Mouse (Mus musculus): ENCODE results near the gene Ugt1a5. TPM values are rescaled to one million over a fixed set of nuclear protein-coding genes. Genes with fewer than 3 reads are reported as not detected.
"Not testable (repeated sequence)": the region's sequence is repeated elsewhere in the genome, so short reads cannot be mapped to it uniquely, and the experiment has no call there.

The Ugt1a5 gene
- polyA plus RNA-seq, 1 experiment from 2014 or later = not detected

DNA sequence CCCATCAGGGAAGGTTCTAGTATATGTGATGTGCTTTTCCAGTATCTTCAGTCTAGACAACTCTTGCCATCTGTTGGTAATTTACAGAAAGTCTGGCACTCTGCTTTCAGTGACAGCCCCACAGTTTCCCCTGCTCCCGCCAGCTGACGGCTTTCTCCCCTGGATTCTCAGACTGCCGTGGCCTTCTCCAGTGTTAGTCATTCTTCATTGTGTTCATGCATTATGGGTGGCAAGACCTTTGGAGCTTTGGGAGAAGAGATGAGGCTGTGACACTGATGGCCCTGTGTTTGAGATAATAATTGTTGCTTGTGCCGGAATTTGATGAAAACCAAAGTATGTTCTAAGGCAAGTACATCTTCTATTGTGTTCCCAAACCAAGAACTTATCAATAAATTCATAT, 52.8 kb downstream of the Ugt1a5 start:
- WGBS = 47% methylated on average over 4 of the region's 4 CpGs
- Histone ChIP-seq H3K4me3 (ENCODE audit: low read length) (no peak overlapping the region), H3K4me1 (replicated peaks; ENCODE audit: control insufficient read depth, insufficient read depth, low read length) (no peaks in the 10 kb centered on the region), H3K27ac (ENCODE audit: low read length) (no peak overlapping the region), H3K9me3 (ENCODE audit: control insufficient read depth, low read length) (peaks cover 35% of the 10 kb centered on the region), H3K4me2 (ENCODE audit: low read depth, low read length) (no peak overlapping the region), H3K9ac (ENCODE audit: low read length) (no peak overlapping the region), H3K36me3 (ENCODE audit: control insufficient read depth, insufficient read depth, low read length) (no peaks in the 10 kb centered on the region), H3K27me3 (ENCODE audit: control insufficient read depth, insufficient read depth, low read depth, low read length) (no peaks in the 10 kb centered on the region)
- no peak for ATAC-seq (ENCODE audit: low read depth)

DNA sequence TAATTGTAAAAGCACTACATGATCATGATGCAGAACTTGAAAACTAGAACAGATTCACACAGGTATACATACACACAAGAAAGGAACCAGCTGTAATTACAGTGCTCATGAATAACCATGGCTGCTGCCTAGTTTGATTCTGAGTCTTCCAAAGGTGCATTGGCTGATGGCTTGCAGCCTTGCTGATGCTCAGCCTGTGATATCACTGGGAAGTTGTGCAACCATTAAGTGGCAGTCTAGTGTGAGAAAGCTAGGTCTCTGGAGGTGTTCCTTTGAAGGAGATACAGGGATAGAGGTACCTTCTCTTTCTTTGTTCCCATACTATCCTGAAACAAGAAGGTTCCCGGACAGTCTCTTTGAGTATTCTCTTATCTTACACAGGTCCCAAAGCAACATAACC, 53.2 kb downstream of the Ugt1a5 start:
- Histone ChIP-seq H3K27me3 (ENCODE audit: control insufficient read depth, insufficient read depth, low read depth, low read length) (no peaks in the 10 kb centered on the region), H3K4me1 (replicated peaks; ENCODE audit: control insufficient read depth, insufficient read depth, low read length) (no peaks in the 10 kb centered on the region), H3K9me3 (ENCODE audit: control insufficient read depth, low read length) (peaks cover 31% of the 10 kb centered on the region), H3K9ac (ENCODE audit: low read length) (no peak overlapping the region), H3K36me3 (ENCODE audit: control insufficient read depth, insufficient read depth, low read length) (no peaks in the 10 kb centered on the region), H3K4me3 (ENCODE audit: low read length) (no peak overlapping the region), H3K4me2 (ENCODE audit: low read depth, low read length) (no peak overlapping the region), H3K27ac (ENCODE audit: low read length) (no peak overlapping the region)
- 11% methylated on average over 1 of the region's 1 CpGs for WGBS
- ATAC-seq (ENCODE audit: low read depth) = no peak

DNA sequence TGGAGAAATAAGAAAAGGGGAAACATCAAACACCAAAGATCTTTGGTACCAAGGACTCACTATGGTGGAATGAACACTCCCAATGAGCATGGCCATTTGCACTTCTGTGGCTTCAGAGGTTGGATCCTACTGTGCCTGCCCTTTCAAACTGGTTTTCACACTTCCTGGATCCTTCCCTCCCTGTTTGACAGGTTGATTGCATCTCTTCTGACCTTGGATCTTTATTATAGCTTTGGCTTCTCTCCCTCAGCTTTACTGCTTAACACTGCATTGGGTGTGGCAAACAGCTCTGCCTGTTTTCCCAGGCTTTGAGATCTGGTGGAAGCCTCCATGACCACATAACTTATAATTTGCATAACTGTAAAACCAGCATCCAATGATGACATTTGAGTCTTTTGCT, 54.5 kb downstream of the Ugt1a5 start:
- Histone ChIP-seq H3K27ac (ENCODE audit: low read length) (no peak overlapping the region), H3K4me1 (replicated peaks; ENCODE audit: control insufficient read depth, insufficient read depth, low read length) (no peaks in the 10 kb centered on the region), H3K4me3 (ENCODE audit: low read length) (no peak overlapping the region), H3K4me2 (ENCODE audit: low read depth, low read length) (no peak overlapping the region), H3K36me3 (ENCODE audit: control insufficient read depth, insufficient read depth, low read length) (no peaks in the 10 kb centered on the region), H3K9ac (ENCODE audit: low read length) (no peak overlapping the region), H3K27me3 (ENCODE audit: control insufficient read depth, insufficient read depth, low read depth, low read length) (no peaks in the 10 kb centered on the region), H3K9me3 (ENCODE audit: control insufficient read depth, low read length) (peaks cover 22% of the 10 kb centered on the region)
- no peak for ATAC-seq (ENCODE audit: low read depth)

DNA sequence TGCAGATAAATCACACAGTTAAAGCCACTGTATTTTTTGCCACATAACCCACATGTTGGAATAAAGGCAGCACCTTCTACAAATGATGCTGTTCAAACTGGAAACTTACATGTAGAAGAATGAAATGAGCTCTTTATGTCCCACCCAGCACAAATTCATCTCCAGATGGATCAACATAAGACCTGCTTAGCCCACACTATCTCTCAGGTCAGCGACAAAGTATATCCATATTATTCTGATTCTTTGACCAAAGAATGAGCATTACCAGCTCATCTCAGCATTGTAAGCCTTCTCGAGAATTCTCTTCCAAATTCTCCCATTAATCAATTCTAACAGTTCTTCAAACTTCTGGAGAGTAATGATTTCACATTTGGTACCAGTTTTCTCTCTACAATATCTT, 56.4 kb downstream of the Ugt1a5 start:
- Histone ChIP-seq H3K9ac (ENCODE audit: low read length) (no peak overlapping the region), H3K36me3 (ENCODE audit: control insufficient read depth, insufficient read depth, low read length) (no peaks in the 10 kb centered on the region), H3K9me3 (ENCODE audit: control insufficient read depth, low read length) (peaks cover 21% of the 10 kb centered on the region), H3K4me3 (ENCODE audit: low read length) (no peak overlapping the region), H3K4me2 (ENCODE audit: low read depth, low read length) (no peak overlapping the region), H3K4me1 (replicated peaks; ENCODE audit: control insufficient read depth, insufficient read depth, low read length) (no peaks in the 10 kb centered on the region), H3K27me3 (ENCODE audit: control insufficient read depth, insufficient read depth, low read depth, low read length) (no peaks in the 10 kb centered on the region), H3K27ac (ENCODE audit: low read length) (no peak overlapping the region)
- 38% methylated on average over 2 of the region's 2 CpGs for WGBS
- ATAC-seq (ENCODE audit: low read depth) = no peak

DNA sequence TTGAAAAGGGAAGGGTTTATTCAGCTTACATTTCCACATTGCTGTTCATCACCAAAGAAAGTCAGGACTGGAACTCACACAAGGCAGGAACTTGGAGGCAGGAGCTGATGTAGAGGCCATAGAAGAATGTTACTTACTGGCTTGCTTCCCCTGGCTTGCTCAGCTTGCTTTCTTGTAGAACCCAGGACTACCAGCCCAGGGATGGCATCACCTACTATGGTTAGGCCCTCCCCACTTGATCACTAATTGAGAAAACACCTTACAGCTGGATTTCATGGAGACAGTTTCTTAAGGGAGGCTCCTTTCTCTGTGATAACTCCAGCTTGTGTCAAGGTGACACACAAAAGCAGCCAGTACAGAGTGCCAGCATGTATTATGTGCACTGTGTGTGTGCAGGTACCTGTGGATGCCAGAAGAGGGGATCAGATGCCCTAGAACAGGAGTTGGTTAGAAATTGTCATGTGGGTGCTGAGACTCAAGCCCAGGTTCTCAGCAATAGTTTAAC, 57.3 kb downstream of the Ugt1a5 start:
- ATAC-seq (ENCODE audit: low read depth); H3K27me3 ChIP-seq (ENCODE audit: control insufficient read depth, insufficient read depth, low read depth, low read length); H3K36me3 ChIP-seq (ENCODE audit: control insufficient read depth, insufficient read depth, low read length); H3K9ac ChIP-seq (ENCODE audit: low read length); H3K4me2 ChIP-seq (ENCODE audit: low read depth, low read length); H3K27ac ChIP-seq (ENCODE audit: low read length); H3K4me1 ChIP-seq (replicated peaks; ENCODE audit: control insufficient read depth, insufficient read depth, low read length); H3K4me3 ChIP-seq (ENCODE audit: low read length): not testable (repeated sequence)
- peaks cover 18% of the 10 kb centered on the region for H3K9me3 ChIP-seq (ENCODE audit: control insufficient read depth, low read length)

DNA sequence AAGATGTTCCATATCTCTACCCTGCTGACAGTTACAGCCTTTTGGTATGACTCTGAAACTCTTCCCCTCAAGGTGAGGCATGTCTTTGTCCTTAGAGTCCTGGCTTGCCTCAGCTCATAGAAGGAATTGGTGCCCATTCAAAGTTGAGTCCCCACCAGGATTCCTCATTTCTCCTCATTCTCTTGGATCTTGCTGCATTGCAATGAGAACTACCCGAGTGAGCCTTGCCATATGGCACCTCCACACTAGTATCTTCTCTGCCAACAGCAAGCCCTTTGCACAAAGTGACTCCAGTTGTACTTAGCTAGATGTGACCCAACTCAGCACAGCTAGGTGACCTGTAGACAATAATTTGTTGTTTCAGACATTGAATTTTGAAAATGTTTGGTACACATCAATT, 57.8 kb downstream of the Ugt1a5 start:
- no peak overlapping the region for H3K9ac ChIP-seq (ENCODE audit: low read length)
- H3K36me3 ChIP-seq (ENCODE audit: control insufficient read depth, insufficient read depth, low read length) = no peaks in the 10 kb centered on the region
- peaks cover 24% of the 10 kb centered on the region for H3K9me3 ChIP-seq (ENCODE audit: control insufficient read depth, low read length)
- WGBS = 36% methylated on average over 1 of the region's 1 CpGs
- no peak for ATAC-seq (ENCODE audit: low read depth)
- H3K27me3 ChIP-seq (ENCODE audit: control insufficient read depth, insufficient read depth, low read depth, low read length) = no peaks in the 10 kb centered on the region
- H3K27ac ChIP-seq (ENCODE audit: low read length) = no peak overlapping the region
- no peaks in the 10 kb centered on the region for H3K4me1 ChIP-seq (replicated peaks; ENCODE audit: control insufficient read depth, insufficient read depth, low read length)
- no peak overlapping the region for H3K4me3 ChIP-seq (ENCODE audit: low read length)
- H3K4me2 ChIP-seq (ENCODE audit: low read depth, low read length) = no peak overlapping the region

DNA sequence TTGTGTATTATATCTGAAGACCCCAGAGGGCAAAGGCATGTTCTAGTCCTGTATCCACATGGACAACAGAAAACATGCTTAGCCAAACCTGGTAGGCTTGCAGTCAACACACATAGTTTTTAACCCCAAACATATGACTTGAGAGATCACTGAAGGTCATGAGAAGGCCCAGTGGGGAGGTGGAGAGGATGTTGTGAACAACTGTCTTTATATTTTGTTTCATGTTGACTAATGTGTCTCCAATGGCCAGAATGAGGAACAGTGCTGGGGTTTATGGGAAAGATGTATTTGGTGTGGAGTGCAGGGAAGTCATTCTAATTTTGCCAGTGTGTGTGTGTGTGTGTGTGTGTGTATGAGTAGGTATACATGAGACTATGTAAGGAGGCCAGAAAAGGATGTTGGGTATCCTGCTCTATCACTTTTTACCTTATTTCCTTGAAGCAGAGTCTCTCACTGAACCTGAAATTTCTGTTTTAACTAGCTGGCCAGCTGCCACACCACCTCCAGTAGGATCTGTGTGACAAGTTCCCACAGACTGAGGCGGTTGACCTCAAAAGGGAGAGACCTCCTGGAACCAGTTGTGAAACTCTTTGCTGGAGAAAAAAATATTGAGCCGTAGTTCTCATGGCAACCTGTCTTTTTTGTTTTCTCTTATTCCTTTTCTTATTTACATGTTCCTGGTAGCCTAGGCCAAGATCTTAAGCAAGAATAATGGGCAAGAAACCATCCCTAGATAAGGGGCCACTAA, 58.4 kb downstream of the Ugt1a5 start:
- no peak overlapping the region for H3K27ac ChIP-seq (ENCODE audit: low read length)
- WGBS = 63% methylated on average over 2 of the region's 2 CpGs
- no peaks in the 10 kb centered on the region for H3K27me3 ChIP-seq (ENCODE audit: control insufficient read depth, insufficient read depth, low read depth, low read length)
- H3K4me1 ChIP-seq (replicated peaks; ENCODE audit: control insufficient read depth, insufficient read depth, low read length) = no peaks in the 10 kb centered on the region
- no peak overlapping the region for H3K9ac ChIP-seq (ENCODE audit: low read length)
- ATAC-seq (ENCODE audit: low read depth) = no peak
- H3K36me3 ChIP-seq (ENCODE audit: control insufficient read depth, insufficient read depth, low read length) = no peaks in the 10 kb centered on the region
- H3K9me3 ChIP-seq (ENCODE audit: control insufficient read depth, low read length) = peaks cover 24% of the 10 kb centered on the region
- no peak overlapping the region for H3K4me3 ChIP-seq (ENCODE audit: low read length)
- no peak overlapping the region for H3K4me2 ChIP-seq (ENCODE audit: low read depth, low read length)

DNA sequence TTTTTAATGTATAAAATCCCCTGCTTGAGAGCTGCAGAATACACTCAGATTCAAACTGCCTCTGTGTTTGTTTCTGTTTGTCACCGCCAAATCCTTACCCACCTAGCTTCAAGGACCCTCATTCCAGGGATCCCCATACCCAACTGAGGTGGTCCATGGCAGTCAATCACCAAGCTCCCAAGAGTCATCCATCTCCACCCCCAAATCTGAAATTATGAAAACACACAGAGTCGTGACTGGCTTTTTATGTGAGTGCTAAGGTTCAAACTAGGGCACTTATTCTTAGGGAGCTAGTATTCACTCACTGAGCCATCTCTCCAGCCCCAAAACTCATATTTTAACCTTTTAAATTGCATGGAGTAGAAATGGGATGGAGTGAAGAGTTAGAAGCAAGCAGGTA, 59.5 kb downstream of the Ugt1a5 start:
- not testable (repeated sequence) for H3K27ac ChIP-seq (ENCODE audit: low read length); H3K4me1 ChIP-seq (replicated peaks; ENCODE audit: control insufficient read depth, insufficient read depth, low read length); H3K9ac ChIP-seq (ENCODE audit: low read length); H3K4me2 ChIP-seq (ENCODE audit: low read depth, low read length); ATAC-seq (ENCODE audit: low read depth); H3K36me3 ChIP-seq (ENCODE audit: control insufficient read depth, insufficient read depth, low read length); H3K4me3 ChIP-seq (ENCODE audit: low read length); H3K27me3 ChIP-seq (ENCODE audit: control insufficient read depth, insufficient read depth, low read depth, low read length)
- H3K9me3 ChIP-seq (ENCODE audit: control insufficient read depth, low read length) = peaks cover 35% of the 10 kb centered on the region
- 37% methylated on average over 2 of the region's 2 CpGs for WGBS

DNA sequence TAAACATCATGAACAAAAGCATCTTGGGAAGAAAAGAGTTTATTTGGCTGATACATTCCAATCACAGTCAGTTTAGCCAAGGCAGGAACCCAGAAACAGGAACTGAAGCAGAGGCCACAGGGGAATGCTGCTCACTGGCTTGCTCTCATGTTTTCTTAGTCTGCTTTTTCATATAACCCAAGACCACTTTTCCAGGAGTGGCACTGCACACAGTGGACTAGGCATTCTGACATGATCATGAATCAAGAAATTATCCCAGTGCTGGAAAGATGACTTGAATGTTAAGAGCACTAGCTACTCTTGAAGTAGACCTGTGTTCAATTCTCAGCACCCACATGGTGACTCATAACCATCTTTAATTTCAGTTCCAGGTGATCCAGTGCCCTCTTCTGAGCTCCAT, 59.9 kb downstream of the Ugt1a5 start:
- H3K36me3 ChIP-seq (ENCODE audit: control insufficient read depth, insufficient read depth, low read length) = no peaks in the 10 kb centered on the region
- no peak overlapping the region for H3K27ac ChIP-seq (ENCODE audit: low read length)
- no peaks in the 10 kb centered on the region for H3K27me3 ChIP-seq (ENCODE audit: control insufficient read depth, insufficient read depth, low read depth, low read length)
- ATAC-seq (ENCODE audit: low read depth) = no peak
- H3K9ac ChIP-seq (ENCODE audit: low read length) = no peak overlapping the region
- H3K4me2 ChIP-seq (ENCODE audit: low read depth, low read length) = no peak overlapping the region
- no peaks in the 10 kb centered on the region for H3K4me1 ChIP-seq (replicated peaks; ENCODE audit: control insufficient read depth, insufficient read depth, low read length)
- H3K4me3 ChIP-seq (ENCODE audit: low read length) = no peak overlapping the region
- H3K9me3 ChIP-seq (ENCODE audit: control insufficient read depth, low read length) = peaks cover 39% of the 10 kb centered on the region
